8 mouse cellular contexts compared by ENCODE assay signal in the genomic region with DNA sequence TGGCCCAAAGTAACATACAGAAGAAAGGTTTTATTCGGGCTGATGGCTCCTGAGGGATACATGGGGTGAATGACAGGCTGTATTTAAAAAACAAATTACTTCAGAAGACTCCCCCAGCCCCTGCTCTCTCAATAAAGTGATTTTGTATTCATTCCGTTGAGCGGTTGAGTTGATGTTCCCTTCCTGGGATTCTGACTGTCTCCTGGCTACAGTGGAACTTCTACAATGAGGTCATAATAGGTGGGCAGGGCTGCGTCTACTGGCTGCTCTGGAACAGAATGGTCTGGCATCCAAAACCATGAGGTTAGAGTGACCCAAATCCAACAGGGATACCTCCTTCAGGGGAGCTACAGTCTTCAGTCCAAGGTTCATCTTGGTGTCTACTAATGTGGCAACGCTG. TPM values are rescaled to one million over a fixed set of nuclear protein-coding genes. Genes with fewer than 3 reads are reported as not detected.
DNase-seq lines count a peak whose midpoint lies in the region; ATAC-seq and TF ChIP-seq lines count a peak whose summit lies in the region.

Gene Med10, plus strand, starts transcription at position 301 of the 400 bp plus-strand sequence.

- H3K27me3 ChIP-seq in forebrain, embryonic 13.5 days, result no peaks in the 10 kb centered on the region
- H3K27me3 ChIP-seq in hindbrain, embryonic 16.5 days (replicated peaks; ENCODE audit: control insufficient read depth, insufficient read depth, low read length), result no peaks in the 10 kb centered on the region
- H3K27me3 ChIP-seq in liver, postnatal 0 days (ENCODE audit: insufficient read depth, low read length), result no peaks in the 10 kb centered on the region

- H3K4me3 ChIP-seq in gastrocnemius, adult 2 months, result no peak within 1 kb of the TSS
- H3K4me3 ChIP-seq in ES-E14 (ENCODE audit: insufficient read depth in 1 of 2, low read depth in 1 of 2, low read length in 2 of 2, poor library complexity in 1 of 2, severe bottlenecking in 1 of 2), result no peak within 1 kb of the TSS
- no peak within 1 kb of the TSS for H3K4me3 ChIP-seq in forebrain, embryonic 13.5 days
- no peak within 1 kb of the TSS for H3K4me3 ChIP-seq in hindbrain, embryonic 16.5 days (ENCODE audit: low read length)
- H3K4me3 ChIP-seq in liver, postnatal 0 days (ENCODE audit: low read depth, low read length), result no peak within 1 kb of the TSS

- in situ Hi-C loops in ES-E14 (cut with MboI; ENCODE audit: low sequenced_read_pairs in 2 of 2, unreplicated experiment in 2 of 2), result no loop called here

- no peak within 1 kb of the TSS for H3K27ac ChIP-seq in gastrocnemius, adult 2 months
- H3K27ac ChIP-seq in ES-E14 (ENCODE audit: insufficient read depth, low read depth, low read length, poor library complexity, severe bottlenecking), result no peak within 1 kb of the TSS
- H3K27ac ChIP-seq in forebrain, embryonic 13.5 days, result no peak within 1 kb of the TSS
- no peak within 1 kb of the TSS for H3K27ac ChIP-seq in hindbrain, embryonic 16.5 days (ENCODE audit: low read depth, low read length)
- no peak within 1 kb of the TSS for H3K27ac ChIP-seq in liver, postnatal 0 days (ENCODE audit: low read depth)

- H3K4me2 ChIP-seq in forebrain, embryonic 13.5 days, result no peak within 1 kb of the TSS
- H3K4me2 ChIP-seq in hindbrain, embryonic 16.5 days (ENCODE audit: low read length), result no peak within 1 kb of the TSS
- no peak within 1 kb of the TSS for H3K4me2 ChIP-seq in liver, postnatal 0 days (ENCODE audit: low read depth, low read length)

- intact Hi-C loops in gastrocnemius, adult 2 months (cut with DNase I), result no loop called here
- intact Hi-C loops in gastrocnemius, postnatal 36 days (cut with DNase I), result no loop called here

- TF ChIP-seq EP300 in liver, postnatal 0 days (IDR thresholded peaks at IDR 0.05; ENCODE audit: low read depth), result no peak

- H3K9ac ChIP-seq in ES-E14 (ENCODE audit: insufficient read depth, low read depth, low read length, poor library complexity, severe bottlenecking), result no peak within 1 kb of the TSS
- H3K9ac ChIP-seq in forebrain, embryonic 13.5 days, result no peak within 1 kb of the TSS
- H3K9ac ChIP-seq in hindbrain, embryonic 16.5 days (ENCODE audit: low read depth, low read length), result no peak within 1 kb of the TSS
- H3K9ac ChIP-seq in liver, postnatal 0 days (replicated peaks), result no peak within 1 kb of the TSS

- no peak for TF ChIP-seq CTCF in gastrocnemius, adult 2 months (IDR thresholded peaks at IDR 0.05)
- TF ChIP-seq CTCF in liver, postnatal 0 days (IDR thresholded peaks at IDR 0.05; ENCODE audit: low read depth), result no peak

- no peak for ATAC-seq in forebrain, embryonic 13.5 days
- ATAC-seq in hindbrain, embryonic 16.5 days, result no peak
- ATAC-seq in liver, postnatal 0 days, result no peak

- no peaks in the 10 kb centered on the region for H3K9me3 ChIP-seq in ES-E14 (ENCODE audit: control insufficient read depth, insufficient read depth, low read depth, low read length)
- no peaks in the 10 kb centered on the region for H3K9me3 ChIP-seq in forebrain, embryonic 13.5 days (replicated peaks)
- H3K9me3 ChIP-seq in hindbrain, embryonic 16.5 days (ENCODE audit: control insufficient read depth, low read length), result no peaks in the 10 kb centered on the region
- H3K9me3 ChIP-seq in liver, postnatal 0 days (ENCODE audit: low read length), result no peaks in the 10 kb centered on the region

- H3K4me1 ChIP-seq in ES-E14 (ENCODE audit: control insufficient read depth in 2 of 2, insufficient read depth in 2 of 2, low read length in 2 of 2, poor library complexity in 1 of 2), result no peaks in the 10 kb centered on the region
- no peaks in the 10 kb centered on the region for H3K4me1 ChIP-seq in forebrain, embryonic 13.5 days
- no peaks in the 10 kb centered on the region for H3K4me1 ChIP-seq in hindbrain, embryonic 16.5 days (ENCODE audit: control insufficient read depth, insufficient read depth, low read depth, low read length)
- no peaks in the 10 kb centered on the region for H3K4me1 ChIP-seq in liver, postnatal 0 days (ENCODE audit: insufficient read depth)

- WGBS in forebrain, embryonic 13.5 days, result 78% methylated on average over 5 of the region's 5 CpGs
- WGBS in hindbrain, embryonic 16.5 days, result 77% methylated on average over 5 of the region's 5 CpGs
- 75% methylated on average over 5 of the region's 5 CpGs for WGBS in liver, postnatal 0 days (ENCODE audit: insufficient replicate concordance)

- no peak for DNase-seq in gastrocnemius, adult 2 months
- DNase-seq in gastrocnemius, postnatal 36 days, result no peak
- no peak for DNase-seq in ES-E14 (ENCODE audit: low read depth, low spot score)
- no peak for DNase-seq in liver, postnatal 0 days
- DNase-seq in right cerebral cortex, postnatal 10 days (ENCODE audit: low spot score in 2 of 2), result no peak
- no peak for DNase-seq in kidney, postnatal 10 days

- no peaks in the 10 kb centered on the region for H3K36me3 ChIP-seq in ES-E14 (ENCODE audit: control insufficient read depth, insufficient read depth, low read length, poor library complexity, severe bottlenecking)
- H3K36me3 ChIP-seq in forebrain, embryonic 13.5 days (ENCODE audit: poor library complexity, severe bottlenecking), result no peaks in the 10 kb centered on the region
- no peaks in the 10 kb centered on the region for H3K36me3 ChIP-seq in hindbrain, embryonic 16.5 days (ENCODE audit: control insufficient read depth, insufficient read depth, low read length)
- H3K36me3 ChIP-seq in liver, postnatal 0 days (replicated peaks; ENCODE audit: insufficient read depth, low read length), result no peaks in the 10 kb centered on the region

TF ChIP-seq in ES-E14, 5 proteins besides CTCF, POLR2A, EP300 and RAD21:
- TF ChIP-seq HCFC1 (IDR thresholded peaks at IDR 0.05; ENCODE audit: borderline replicate concordance, insufficient read depth, low read length), result no peak
- no peak for TF ChIP-seq MAFK (IDR thresholded peaks at IDR 0.05; ENCODE audit: insufficient read depth, low read depth, low read length)
- TF ChIP-seq ZC3H11A (IDR thresholded peaks at IDR 0.05; ENCODE audit: borderline replicate concordance, low read depth, low read length), result no peak
- TF ChIP-seq ZNF384 (IDR thresholded peaks at IDR 0.05; ENCODE audit: low read depth, low read length), result no peak
- TF ChIP-seq CHD2 (IDR thresholded peaks at IDR 0.05; ENCODE audit: low read depth, low read length), result no peak

RNA-seq across cellular contexts. Expression of gene Med10, which starts in this region (rescaled TPM):
- total RNA-seq in gastrocnemius, adult 2 months (2021), result 10 to 100 TPM; 11.3 to 11.8 TPM
- 1 to 10 TPM; 9.5 to 10.0 TPM for total RNA-seq in gastrocnemius, postnatal 36 days (2021)
- 43.3 and 63.1 TPM in 2 replicates for total RNA-seq in ES-E14 (2012; rRNA removed)
- polyA plus RNA-seq in forebrain, embryonic 13.5 days (2015; fragmentation: Nextera tagmentation; extraction: Ambion mirVana), result 189 and 201 TPM in 2 replicates
- 135 and 141 TPM in 2 replicates for polyA plus RNA-seq in hindbrain, embryonic 16.5 days (2015; fragmentation: Nextera tagmentation; extraction: Ambion mirVana)
- 46.3 and 46.9 TPM in 2 replicates for polyA plus RNA-seq in liver, postnatal 0 days (2015; fragmentation: Nextera tagmentation; extraction: Ambion mirVana)
